13 mouse cellular contexts compared by ENCODE assay signal in the genomic region with DNA sequence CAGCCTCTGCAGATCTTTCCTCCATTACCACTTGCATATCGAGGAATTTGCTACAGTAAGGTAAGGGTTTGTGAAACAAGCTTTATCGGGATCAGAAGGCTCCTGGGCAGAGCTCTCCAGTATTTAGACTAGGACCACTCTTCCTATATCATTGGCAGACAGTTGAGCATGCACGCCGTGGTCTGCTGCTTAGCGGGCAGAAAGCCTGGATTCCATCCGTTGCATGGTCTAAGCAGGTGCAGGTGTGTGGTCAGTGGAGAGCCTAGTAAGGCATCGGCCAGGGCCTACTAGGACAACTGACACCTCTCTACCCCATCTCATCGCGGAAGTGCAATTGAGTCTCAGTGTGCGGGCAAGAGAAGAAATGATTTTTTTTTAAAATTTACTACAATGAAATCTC. TPM values are rescaled to one million over a fixed set of nuclear protein-coding genes. Genes with fewer than 3 reads are reported as not detected.
DNase-seq lines count a peak whose midpoint lies in the region; ATAC-seq and TF ChIP-seq lines count a peak whose summit lies in the region.
"Had no signal": no experiment of that assay in that cellular context is flagged by ENCODE, and none has a peak within 500 bp of the region (broad histone marks: within the 10 kb centered on the region; RNA-seq: fewer than 3 reads in every experiment).

No protein-coding gene starts in this region.

- no peaks in the 10 kb centered on the region for H3K36me3 ChIP-seq in heart, embryonic 16.5 days (ENCODE audit: control insufficient read depth, insufficient read depth)
- H3K36me3 ChIP-seq in embryonic facial prominence, embryonic 10.5 days (replicated peaks), result no peaks in the 10 kb centered on the region
- no peaks in the 10 kb centered on the region for H3K36me3 ChIP-seq in hindbrain, embryonic 10.5 days
- H3K36me3 ChIP-seq in midbrain, embryonic 14.5 days (ENCODE audit: control insufficient read depth, insufficient read depth, low read length), result no peaks in the 10 kb centered on the region
- H3K36me3 ChIP-seq in stomach, postnatal 0 days (ENCODE audit: control insufficient read depth, insufficient read depth, low read length), result no peaks in the 10 kb centered on the region

- H3K4me3 ChIP-seq in heart, embryonic 16.5 days (ENCODE audit: low read length), result no peak overlapping the region
- H3K4me3 ChIP-seq in embryonic facial prominence, embryonic 10.5 days, result peak overlapping the region; percentile 29
- peak overlapping the region; percentile 35 for H3K4me3 ChIP-seq in hindbrain, embryonic 10.5 days
- peak overlapping the region; percentile 1; the same call in 1 of the 2 replicates for H3K4me3 ChIP-seq in midbrain, embryonic 14.5 days (replicated peaks; ENCODE audit: low read depth, low read length)
- H3K4me3 ChIP-seq in stomach, postnatal 0 days (ENCODE audit: low read depth, low read length), result no peak overlapping the region

- no peaks in the 10 kb centered on the region for H3K27me3 ChIP-seq in heart, embryonic 16.5 days (ENCODE audit: control insufficient read depth, insufficient read depth, low read length)
- peaks cover 53% of the 10 kb centered on the region for H3K27me3 ChIP-seq in embryonic facial prominence, embryonic 10.5 days (replicated peaks; ENCODE audit: low read depth, poor library complexity, severe bottlenecking)
- peaks cover 28% of the 10 kb centered on the region for H3K27me3 ChIP-seq in hindbrain, embryonic 10.5 days (ENCODE audit: insufficient read depth, poor library complexity, severe bottlenecking)
- no peaks in the 10 kb centered on the region for H3K27me3 ChIP-seq in midbrain, embryonic 14.5 days (ENCODE audit: control insufficient read depth, insufficient read depth, low read length)
- no peaks in the 10 kb centered on the region for H3K27me3 ChIP-seq in stomach, postnatal 0 days (ENCODE audit: control insufficient read depth, insufficient read depth, low read length)

- TF ChIP-seq CTCF in stomach, postnatal 0 days (IDR thresholded peaks at IDR 0.05; ENCODE audit: low read depth), result no peak

- H3K27ac ChIP-seq in heart, embryonic 16.5 days (ENCODE audit: low read length), result no peak overlapping the region
- H3K27ac ChIP-seq in embryonic facial prominence, embryonic 10.5 days (replicated peaks), result no peak overlapping the region
- peak overlapping the region; percentile 82 for H3K27ac ChIP-seq in hindbrain, embryonic 10.5 days
- peak overlapping the region; percentile 81 for H3K27ac ChIP-seq in midbrain, embryonic 14.5 days (replicated peaks; ENCODE audit: low read depth, low read length)
- no peak overlapping the region for H3K27ac ChIP-seq in stomach, postnatal 0 days (replicated peaks)

- H3K4me2 ChIP-seq in heart, embryonic 16.5 days (ENCODE audit: low read depth, low read length), result peak overlapping the region; percentile 27; the same call in 1 of the 2 replicates
- H3K4me2 ChIP-seq in midbrain, embryonic 14.5 days (ENCODE audit: low read length), result peak overlapping the region; percentile 38
- no peak overlapping the region for H3K4me2 ChIP-seq in stomach, postnatal 0 days (replicated peaks; ENCODE audit: low read depth)

- WGBS in heart, embryonic 16.5 days, result 24% methylated on average over 10 of the region's 10 CpGs
- 14% methylated on average over 10 of the region's 10 CpGs for WGBS in embryonic facial prominence, embryonic 10.5 days
- 18% methylated on average over 10 of the region's 10 CpGs for WGBS in hindbrain, embryonic 10.5 days
- WGBS in midbrain, embryonic 14.5 days, result 4% methylated on average over 10 of the region's 10 CpGs
- 23% methylated on average over 10 of the region's 10 CpGs for WGBS in stomach, postnatal 0 days

- H3K4me1 ChIP-seq in heart, embryonic 16.5 days (ENCODE audit: control insufficient read depth, insufficient read depth, low read length), result no peaks in the 10 kb centered on the region
- peaks cover 19% of the 10 kb centered on the region for H3K4me1 ChIP-seq in embryonic facial prominence, embryonic 10.5 days
- peaks cover 28% of the 10 kb centered on the region for H3K4me1 ChIP-seq in hindbrain, embryonic 10.5 days (replicated peaks)
- peaks cover 6% of the 10 kb centered on the region; the same call in 1 of the 2 replicates for H3K4me1 ChIP-seq in midbrain, embryonic 14.5 days (ENCODE audit: control insufficient read depth, insufficient read depth, low read length)
- no peaks in the 10 kb centered on the region for H3K4me1 ChIP-seq in stomach, postnatal 0 days (replicated peaks; ENCODE audit: control insufficient read depth, insufficient read depth)

- ATAC-seq in heart, embryonic 16.5 days (replicated peaks; ENCODE audit: extremely low read depth, insufficient read depth, low FRiP score), result no peak
- peak; percentile 35; the same call in 1 of the 2 replicates for ATAC-seq in midbrain, embryonic 14.5 days (ENCODE audit: low FRiP score, low TSS enrichment)
- no peak for ATAC-seq in stomach, postnatal 0 days (ENCODE audit: low FRiP score, low TSS enrichment)

- TF ChIP-seq EP300 in stomach, postnatal 0 days (optimal IDR thresholded peaks at IDR 0.05), result no peak

- no peak overlapping the region for H3K9ac ChIP-seq in heart, embryonic 16.5 days (ENCODE audit: low read length)
- H3K9ac ChIP-seq in midbrain, embryonic 14.5 days (replicated peaks; ENCODE audit: low read length), result peak overlapping the region; percentile 38
- no peak overlapping the region for H3K9ac ChIP-seq in stomach, postnatal 0 days (ENCODE audit: low read length)

- intact Hi-C loops in heart, postnatal 25 days (cut with DNase I), result no loop called here

- no peak for DNase-seq in heart, postnatal 25 days (ENCODE audit: low spot score)
- DNase-seq in embryonic facial prominence, embryonic 10.5 days (ENCODE audit: low spot score), result no peak
- DNase-seq in hindbrain, embryonic 10.5 days (ENCODE audit: low spot score), result no peak
- DNase-seq in midbrain, embryonic 14.5 days, result peak; percentile 54
- DNase-seq in stomach, postnatal 0 days (ENCODE audit: low spot score), result no peak
- no peak for DNase-seq in cerebellum, adult 11-12 months
- DNase-seq in adrenal gland, adult 18-20 months (ENCODE audit: low spot score in 2 of 2), result no peak
- DNase-seq: gastrocnemius, postnatal 25 days; right cerebral cortex, postnatal 14 days; thymus, adult 18-20 months had no signal

- no peaks in the 10 kb centered on the region for H3K9me3 ChIP-seq in heart, embryonic 16.5 days (replicated peaks; ENCODE audit: control insufficient read depth, low read length)
- H3K9me3 ChIP-seq in embryonic facial prominence, embryonic 10.5 days, result no peaks in the 10 kb centered on the region
- H3K9me3 ChIP-seq in hindbrain, embryonic 10.5 days, result no peaks in the 10 kb centered on the region
- no peaks in the 10 kb centered on the region for H3K9me3 ChIP-seq in midbrain, embryonic 14.5 days (ENCODE audit: control insufficient read depth, low read length)
- no peaks in the 10 kb centered on the region for H3K9me3 ChIP-seq in stomach, postnatal 0 days (ENCODE audit: control insufficient read depth, low read length)

RNA-seq across cellular contexts. Expression of a gene that starts 41.2 kb away (rescaled TPM):
- 0.07 TPM in 1 of 2 replicates, not detected in the other for polyA plus RNA-seq in heart, embryonic 16.5 days (2015; fragmentation: Nextera tagmentation; extraction: Ambion mirVana)
- total RNA-seq in heart, postnatal 25 days (2021), result not detected
- polyA plus RNA-seq in embryonic facial prominence, embryonic 10.5 days (2016; fragmentation: Nextera tagmentation; extraction: Ambion mirVana), result 0.30 and 0.47 TPM in 2 replicates
- polyA plus RNA-seq in hindbrain, embryonic 10.5 days (2016; fragmentation: Nextera tagmentation; extraction: Ambion mirVana), result 3.5 and 3.8 TPM in 2 replicates
- 16.8 and 18.3 TPM in 2 replicates for polyA plus RNA-seq in midbrain, embryonic 14.5 days (2014; fragmentation: Nextera tagmentation; extraction: Ambion mirVana)
- polyA plus RNA-seq in stomach, postnatal 0 days (2015; fragmentation: Nextera tagmentation; extraction: Ambion mirVana), result not detected in 2 replicates
- not detected for total RNA-seq in adrenal gland, adult 18-20 months (2021)
- total RNA-seq: liver, adult 2 months had no signal
- polyA plus RNA-seq: large intestine, adult 2 months; liver, adult 2 months had no signal

Comparison
In these comparisons a context has a peak if more than half of its experiments do, and no peak if none do; other contexts are left out.
1. H3K27ac ChIP-seq: peak in hindbrain, embryonic 10.5 days (single experiment) and midbrain, embryonic 14.5 days (single experiment); none in heart, embryonic 16.5 days (single experiment), embryonic facial prominence, embryonic 10.5 days (single experiment) and stomach, postnatal 0 days (single experiment).
2. H3K4me3 ChIP-seq: peak in embryonic facial prominence, embryonic 10.5 days (single experiment), hindbrain, embryonic 10.5 days (single experiment) and midbrain, embryonic 14.5 days (single experiment); none in heart, embryonic 16.5 days (single experiment) and stomach, postnatal 0 days (single experiment).